Mouse (Mus musculus): ENCODE measurements around the gene Fhdc1.

The Fhdc1 gene

DNA sequence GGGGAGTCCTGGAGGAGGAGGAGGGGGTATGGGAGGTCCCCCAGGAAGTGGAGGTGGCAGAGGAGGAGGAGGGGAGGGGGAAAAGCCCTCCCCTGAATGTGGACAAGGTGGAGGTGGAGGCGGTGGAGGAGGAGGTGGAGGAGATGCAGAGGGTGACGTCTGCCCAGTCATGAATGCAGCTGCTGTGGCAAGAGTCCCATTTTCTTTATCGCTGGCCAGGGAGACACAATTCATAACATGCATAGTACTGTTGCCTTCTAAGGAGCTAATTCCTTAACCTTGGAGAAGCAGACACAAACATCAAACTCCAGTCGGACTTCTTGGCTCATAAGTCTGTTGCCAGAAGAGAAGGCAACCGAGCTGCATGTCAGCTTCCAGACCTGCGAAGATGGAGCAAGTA lies 5.8 kb downstream of the Fhdc1 start:
- DNase-seq (ENCODE audit: low spot score in 2 of 2) = no peak

DNA sequence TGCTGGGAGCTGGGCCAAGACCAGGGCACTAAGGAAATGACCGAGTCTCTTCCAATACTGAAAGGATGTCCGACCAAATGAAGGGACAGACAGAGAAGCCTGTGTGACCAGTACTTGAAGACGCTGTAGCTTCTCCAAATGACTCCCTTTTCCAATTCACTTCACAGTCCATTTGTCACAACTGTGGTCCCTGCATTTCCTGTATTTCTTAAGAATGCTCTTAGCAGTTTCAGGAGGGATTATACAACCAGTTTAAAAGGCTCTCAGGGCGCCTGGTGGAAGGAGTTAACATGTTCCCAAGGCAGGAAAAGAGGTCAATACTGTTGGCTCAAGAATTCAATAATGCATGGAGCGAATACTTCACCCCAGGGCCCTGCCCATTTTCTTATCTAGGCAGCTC lies 7.3 kb downstream of the Fhdc1 start:
- DNase-seq (ENCODE audit: low spot score in 2 of 2) = no peak

GRCm38 (mm10) chr3:84472527-84472926 lies 7.7 kb downstream of the Fhdc1 start:
- DNase-seq (ENCODE audit: low spot score in 2 of 2) = no peak

- DNase-seq (ENCODE audit: low spot score in 2 of 2) = no peak
Observed at GRCm38 (mm10) chr3:84471146-84471545, 9.1 kb downstream of the Fhdc1 start.

- no peak for DNase-seq (ENCODE audit: low spot score in 2 of 2)
Observed at GRCm38 (mm10) chr3:84468111-84468453, 12.1 kb downstream of the Fhdc1 start.

- no peak for DNase-seq (ENCODE audit: low spot score in 2 of 2)
Observed at GRCm38 (mm10) chr3:84467419-84468110, 12.7 kb downstream of the Fhdc1 start.

DNA sequence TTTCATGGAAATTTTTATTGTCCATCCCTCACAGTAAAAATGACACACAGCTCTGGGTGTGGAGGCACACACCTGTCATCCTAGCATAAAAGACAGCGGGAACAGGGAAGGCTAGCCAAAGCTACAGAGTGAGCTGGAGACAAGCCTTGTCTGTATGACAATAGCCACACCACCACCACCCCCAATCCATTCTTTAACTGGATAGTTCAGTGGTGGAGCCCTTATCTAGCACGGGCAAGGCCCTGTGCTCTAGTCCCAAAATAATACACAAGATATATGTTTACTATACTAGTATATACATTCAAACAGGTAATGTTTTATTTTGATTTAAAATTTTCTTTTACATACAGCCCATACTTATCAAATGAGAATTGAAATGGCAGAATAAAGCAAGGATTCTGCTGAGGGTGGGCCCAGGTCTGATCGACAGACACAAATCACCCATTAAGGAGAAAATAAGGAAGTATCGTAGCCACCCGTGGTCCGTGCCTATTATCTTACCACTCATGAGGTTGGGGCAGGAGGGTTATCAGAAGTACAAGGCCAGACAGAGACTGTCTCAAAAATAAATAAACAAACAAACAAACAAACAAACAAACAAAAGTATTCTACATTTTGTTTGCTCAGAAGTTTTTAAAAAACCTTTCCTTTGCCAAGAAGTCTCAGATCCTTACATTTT lies 14.3 kb downstream of the Fhdc1 start:
- no peak for DNase-seq (ENCODE audit: low spot score in 2 of 2)

- no peak for DNase-seq (ENCODE audit: low spot score in 2 of 2)
Observed at GRCm38 (mm10) chr3:84461687-84462086, 18.5 kb downstream of the Fhdc1 start.

GRCm38 (mm10) chr3:84460952-84461351 lies 19.3 kb downstream of the Fhdc1 start:
- no peak for DNase-seq (ENCODE audit: low spot score in 2 of 2)

- DNase-seq (ENCODE audit: low spot score in 2 of 2) = no peak
Observed at GRCm38 (mm10) chr3:84460499-84460898, 19.7 kb downstream of the Fhdc1 start.

DNA sequence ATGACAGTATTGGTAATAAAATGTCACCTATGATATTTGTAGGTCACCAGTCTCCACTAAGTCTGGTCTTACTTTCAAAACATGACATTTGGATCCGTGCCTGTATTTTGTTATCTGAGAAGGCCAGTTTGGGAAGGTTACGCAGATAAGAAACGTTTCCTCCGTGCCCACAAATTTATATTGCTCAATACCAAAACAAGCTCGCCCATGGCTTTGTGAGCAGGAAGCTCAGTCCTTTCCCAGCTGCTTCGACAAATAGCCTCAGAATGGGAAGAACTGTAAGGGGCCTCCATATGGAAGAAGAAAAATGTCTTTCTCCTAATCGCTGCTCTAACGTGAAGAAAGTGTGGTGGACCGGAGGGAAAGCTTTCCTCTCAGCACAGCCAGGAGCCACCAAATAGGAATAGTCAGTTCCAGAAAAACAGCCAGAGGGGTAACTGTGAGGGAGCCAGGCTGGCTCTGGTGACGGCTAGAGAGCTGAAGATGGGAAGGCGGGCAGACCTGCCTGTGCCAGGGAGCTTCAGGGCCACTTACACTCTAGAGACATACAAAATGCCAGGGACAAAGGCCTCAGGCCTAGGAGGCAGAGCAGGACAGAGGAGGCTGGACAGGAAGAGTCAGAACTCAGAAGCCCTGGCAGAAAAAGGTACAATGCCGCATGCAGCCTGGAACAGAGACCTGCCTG lies 24.4 kb downstream of the Fhdc1 start:
- DNase-seq (ENCODE audit: low spot score in 2 of 2) = no peak

- DNase-seq (ENCODE audit: low spot score in 2 of 2) = no peak
Observed at GRCm38 (mm10) chr3:84450651-84451050, 29.6 kb downstream of the Fhdc1 start.

DNA sequence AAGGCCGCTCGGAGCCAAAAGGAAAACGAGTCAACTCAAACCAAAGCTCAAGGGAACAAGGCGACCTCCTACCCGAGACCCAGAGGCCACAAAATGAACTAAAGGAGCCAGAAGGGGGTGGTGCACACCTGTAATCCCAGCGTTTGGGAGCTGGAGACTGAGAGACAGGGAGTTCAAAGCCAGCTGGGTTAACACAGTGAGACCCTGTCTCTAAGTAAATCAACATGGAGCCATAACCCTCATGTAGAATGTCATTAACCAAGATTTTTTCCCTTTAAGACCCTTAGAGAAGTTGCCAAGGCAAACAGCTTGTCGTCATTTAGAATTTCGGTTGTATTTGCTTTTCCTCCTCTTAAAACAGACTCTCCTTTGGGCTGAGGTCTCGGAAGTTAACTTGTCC lies 31.2 kb downstream of the Fhdc1 start:
- DNase-seq (ENCODE audit: low spot score in 2 of 2) = no peak

- DNase-seq (ENCODE audit: low spot score in 2 of 2) = no peak
Observed at GRCm38 (mm10) chr3:84447803-84448202, 32.4 kb downstream of the Fhdc1 start.

DNA sequence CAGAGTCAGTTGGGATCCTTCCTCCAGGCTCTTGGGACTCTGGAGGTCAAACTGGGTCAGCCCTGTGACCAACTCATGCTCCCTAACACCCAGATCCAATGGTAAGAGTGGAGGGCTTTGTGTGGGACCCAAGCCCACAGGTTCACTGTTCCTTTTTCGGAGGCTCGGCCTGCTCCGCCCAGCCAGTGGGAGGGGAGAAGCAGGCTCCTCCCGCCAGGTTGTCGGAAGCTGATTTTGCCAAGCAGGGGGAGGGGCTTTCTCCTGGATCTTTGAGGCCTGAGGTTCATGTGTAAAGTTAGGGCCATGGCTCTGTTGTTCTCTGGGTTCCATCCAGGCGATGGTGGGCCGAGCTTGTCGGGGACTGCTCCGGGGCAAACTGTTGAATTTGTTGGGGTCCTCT lies 34.4 kb downstream of the Fhdc1 start:
- no peak for DNase-seq (ENCODE audit: low spot score in 2 of 2)

DNA sequence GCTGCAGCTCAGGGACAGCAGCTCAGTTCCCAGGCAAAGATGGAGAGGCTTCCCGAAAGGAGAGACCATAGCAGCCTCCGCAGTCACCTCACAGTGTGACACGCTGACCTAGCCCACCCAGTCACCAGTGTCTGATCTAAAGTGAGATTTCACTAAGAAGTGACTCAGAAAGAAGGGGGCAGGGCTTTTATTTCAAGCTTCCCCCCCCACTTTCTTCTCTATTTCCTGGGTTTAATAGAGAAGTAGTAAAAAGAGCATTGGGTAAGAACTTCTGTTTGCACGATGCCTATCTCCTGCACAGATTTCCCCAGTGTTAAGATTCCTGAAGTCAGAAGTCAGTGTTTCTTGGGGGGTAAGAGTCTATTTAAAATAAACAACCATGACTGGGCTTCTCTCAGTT lies 37.3 kb downstream of the Fhdc1 start:
- DNase-seq (ENCODE audit: low spot score in 2 of 2) = no peak

DNA sequence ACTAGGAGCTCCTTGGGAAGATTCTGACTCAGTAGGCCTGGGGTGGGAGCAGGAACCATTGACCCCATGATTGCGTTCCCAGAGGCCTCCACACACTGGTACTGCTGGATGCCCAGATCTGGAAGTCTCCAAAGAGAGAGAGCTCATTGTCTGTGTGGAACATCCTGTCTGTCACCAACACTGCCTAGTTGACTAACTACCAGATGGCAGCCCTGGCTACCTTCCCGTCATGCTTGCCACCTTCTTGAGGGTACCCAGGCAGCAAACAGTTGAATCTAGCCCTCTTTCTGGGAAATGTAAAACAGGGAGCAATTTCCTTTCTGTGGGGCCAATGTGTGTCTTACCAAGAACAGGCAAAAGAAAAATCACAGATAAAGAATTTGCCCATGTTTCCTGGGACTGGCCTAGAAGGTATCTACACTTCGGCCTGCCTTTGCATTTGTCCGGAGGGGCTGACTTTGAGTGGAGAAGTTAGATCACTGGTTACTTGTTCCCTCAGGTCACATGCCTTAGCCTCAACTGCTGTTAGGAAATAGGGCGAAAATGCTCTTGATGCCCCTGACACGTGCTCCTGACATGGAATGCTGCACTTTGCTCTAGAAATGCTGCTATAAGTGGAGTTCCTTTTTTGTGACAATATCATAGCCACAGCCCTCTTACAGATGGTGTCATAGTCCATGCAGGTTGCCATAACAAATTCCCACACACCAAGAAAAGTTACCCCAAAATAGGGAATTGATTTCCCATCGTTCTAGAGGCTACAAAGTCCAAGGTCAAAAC lies 40.6 kb downstream of the Fhdc1 start:
- DNase-seq (ENCODE audit: low spot score in 2 of 2) = no peak

DNA sequence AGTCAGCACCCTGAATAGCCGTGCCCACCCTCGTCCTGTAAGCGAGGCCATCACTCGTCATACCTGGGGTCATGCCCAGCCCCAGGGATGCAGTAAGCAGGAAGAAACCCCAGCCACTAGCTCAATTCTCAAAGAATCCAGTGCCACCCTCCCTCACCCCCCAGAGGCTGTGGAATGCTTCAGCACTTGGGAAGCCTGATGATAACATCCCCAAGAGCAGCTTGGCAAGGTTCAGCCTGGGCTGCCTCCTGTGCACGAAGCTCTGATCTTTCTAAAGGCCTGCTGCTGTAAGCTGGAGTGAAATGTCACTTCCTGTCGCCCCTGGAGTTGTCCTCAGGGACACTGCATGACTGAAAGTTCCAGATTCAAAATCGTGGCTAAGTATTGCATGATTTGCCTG lies 41.4 kb downstream of the Fhdc1 start:
- DNase-seq (ENCODE audit: low spot score in 2 of 2) = no peak

DNA sequence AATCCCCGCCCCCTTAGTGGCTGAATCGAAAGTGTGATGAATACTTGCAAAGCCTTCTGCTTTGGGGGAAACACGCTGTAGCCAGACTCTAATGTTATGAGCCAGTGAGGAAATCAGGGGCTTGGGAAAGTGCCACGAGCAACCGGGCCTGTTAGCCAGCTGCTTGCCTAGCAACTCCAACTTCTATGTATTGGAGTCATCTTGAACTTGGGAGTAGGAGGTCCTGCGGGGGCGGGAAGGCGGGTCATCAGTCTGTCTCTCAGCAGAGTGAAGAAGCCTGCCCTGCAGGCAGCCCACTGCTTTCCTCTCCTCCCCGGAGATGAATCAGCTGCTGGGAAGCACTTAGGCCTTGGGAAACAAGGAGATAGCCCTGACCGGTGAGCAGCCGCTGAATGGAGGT lies 42.1 kb downstream of the Fhdc1 start:
- DNase-seq (ENCODE audit: low spot score in 2 of 2) = peak in 1 of 2 experiments; percentile 67

DNA sequence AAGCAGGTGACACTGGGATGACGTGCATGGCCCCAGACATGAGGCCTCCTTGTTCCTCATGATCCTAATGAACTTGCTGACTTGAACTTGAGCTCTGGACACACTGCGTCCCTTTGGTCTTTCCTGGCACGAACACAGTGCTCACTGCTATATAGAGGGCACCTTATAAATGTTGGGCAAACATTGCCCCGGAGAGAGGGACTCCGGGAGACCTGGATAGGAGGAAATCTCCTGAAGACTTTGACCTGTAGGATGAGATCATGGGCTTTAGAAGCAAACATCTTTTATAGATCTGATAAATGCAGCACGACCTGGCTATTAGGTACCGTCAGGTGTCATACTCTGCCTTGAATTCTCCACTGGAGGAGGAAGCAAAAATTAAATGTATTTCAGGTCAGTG lies 43.3 kb downstream of the Fhdc1 start:
- DNase-seq (ENCODE audit: low spot score in 2 of 2) = no peak

DNA sequence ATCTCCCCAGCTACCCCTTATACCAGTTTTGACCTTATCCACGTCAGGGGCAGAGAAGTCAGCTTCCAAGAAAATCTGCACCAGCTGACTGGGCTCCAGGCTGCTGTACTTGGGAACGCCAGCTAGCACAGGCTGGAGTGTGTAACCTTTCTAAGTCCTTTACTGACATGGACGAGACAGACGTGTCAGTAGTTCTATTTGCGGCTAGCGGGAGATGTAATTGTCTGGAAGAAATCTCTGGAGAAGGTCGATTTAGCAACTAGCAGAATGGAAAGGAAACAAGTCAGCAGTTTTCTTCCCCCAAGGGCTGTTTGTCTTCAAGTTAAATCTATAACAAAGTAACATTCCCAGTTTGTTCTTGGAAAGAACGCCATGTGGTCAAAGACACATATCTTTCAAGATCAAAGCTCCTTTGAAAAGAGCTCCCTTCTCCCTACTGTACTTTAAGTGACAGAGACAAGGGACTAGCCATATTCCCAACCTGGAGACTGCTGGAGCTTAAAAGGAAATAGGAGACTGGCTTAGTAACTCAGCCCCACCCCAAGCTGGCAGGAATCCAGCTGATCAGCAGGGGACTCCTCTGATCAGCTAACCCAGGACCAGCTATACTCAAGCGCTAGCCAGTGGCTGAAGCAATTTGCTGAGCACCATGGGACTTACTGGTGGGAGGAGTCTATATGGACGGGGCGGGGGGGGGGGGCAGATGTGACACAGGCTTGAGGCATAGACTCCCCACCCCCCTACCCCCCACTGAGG lies 44.8 kb downstream of the Fhdc1 start:
- peak in 1 of 2 experiments; percentile 43 for DNase-seq (ENCODE audit: low spot score in 2 of 2)

All from urinary bladder, postnatal 36 days (tissue).